Mouse (Mus musculus): Measurements from ENCODE around the gene Smim17. TPM values are rescaled to one million over a fixed set of nuclear protein-coding genes. Genes with fewer than 3 reads are reported as not detected.
"Not testable (repeated sequence)": the region's sequence is repeated elsewhere in the genome, so short reads cannot be mapped to it uniquely, and the experiment has no call there.

Smim17 gene
- total and polyA plus RNA-seq, 3 experiments = not detected

DNA sequence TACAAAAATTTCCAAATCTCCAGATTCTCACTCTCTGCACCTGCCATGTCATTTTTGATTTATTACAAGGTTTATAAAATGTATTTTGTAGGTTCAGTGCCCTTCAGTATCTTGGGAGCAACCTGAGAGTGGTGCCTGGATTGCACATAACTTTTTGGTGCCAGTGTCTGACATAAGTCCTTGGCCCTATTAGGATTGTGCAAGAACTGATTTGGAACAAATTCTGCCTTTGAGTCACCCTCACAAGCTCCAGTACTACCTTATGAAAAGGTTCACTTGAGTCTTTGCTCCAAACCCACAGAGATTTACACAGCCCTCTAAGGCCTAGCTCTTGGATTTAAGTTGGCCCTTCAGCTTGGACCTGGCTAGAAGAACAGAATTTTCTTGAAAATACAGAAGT is 68.4 kb downstream of the Smim17 start, which contains the start of gene Olfr1346:
TSS of gene Olfr1346 (plus strand) at position 151 of the 400 bp plus-strand sequence.
- Histone ChIP-seq H3K36me3 (replicated peaks) (no peaks in the 10 kb centered on the region), H3K4me3 (ENCODE audit: low read depth, low read length) (no peak within 1 kb of the TSS), H3K27me3 (ENCODE audit: insufficient read depth, low read length) (no peaks in the 10 kb centered on the region), H3K9me3 (replicated peaks) (no peaks in the 10 kb centered on the region), H3K4me1 (ENCODE audit: insufficient read depth, low read depth, low read length) (no peaks in the 10 kb centered on the region)
- DNase-seq (ENCODE audit: low spot score) (no peak), ATAC-seq (ENCODE audit: extremely low read depth, insufficient number of reproducible peaks, low FRiP score, poor library complexity, severe bottlenecking) (no peak)
- no peak for TF ChIP-seq CTCF (IDR thresholded peaks at IDR 0.05; ENCODE audit: low read depth, low read length)
- TF ChIP-seq TAL1 (conservative IDR thresholded peaks at IDR 0.05; ENCODE audit: low read depth, low read length) = no peak
- no peak for TF ChIP-seq GATA2 (IDR thresholded peaks at IDR 0.05; ENCODE audit: borderline replicate concordance, low read depth, low read length)
- TF ChIP-seq GATA1 (IDR thresholded peaks at IDR 0.05; ENCODE audit: borderline replicate concordance, low read length) = no peak
- TF ChIP-seq POLR2AphosphoS5 (IDR thresholded peaks at IDR 0.05; ENCODE audit: insufficient replicate concordance, low read depth, low read length) = no peak

DNA sequence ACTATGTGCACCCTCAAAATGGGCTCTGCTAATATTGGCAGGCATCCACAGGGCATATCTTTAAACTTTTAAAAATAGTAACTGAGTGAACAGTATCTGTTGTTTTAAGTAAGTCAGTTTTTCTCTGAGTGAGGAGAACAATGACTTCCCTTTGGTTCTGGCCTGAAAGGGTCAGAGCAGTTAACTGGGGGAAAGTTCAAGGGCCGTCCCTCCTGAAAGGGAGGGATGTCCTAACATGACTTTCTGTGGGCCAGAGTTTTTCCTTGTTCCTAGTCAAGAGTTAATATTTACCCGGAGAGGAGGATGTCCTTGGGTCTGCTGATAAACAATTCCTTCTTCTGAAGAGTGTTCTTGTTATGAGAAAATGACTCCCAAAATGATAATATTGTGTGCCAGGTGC is 79.1 kb downstream of the Smim17 start:
- DNase-seq (ENCODE audit: low spot score); ATAC-seq (ENCODE audit: extremely low read depth, insufficient number of reproducible peaks, low FRiP score, poor library complexity, severe bottlenecking); H3K36me3 ChIP-seq (replicated peaks); H3K4me1 ChIP-seq (ENCODE audit: insufficient read depth, low read depth, low read length); H3K4me3 ChIP-seq (ENCODE audit: low read depth, low read length); H3K27me3 ChIP-seq (ENCODE audit: insufficient read depth, low read length); H3K9me3 ChIP-seq (replicated peaks): not testable (repeated sequence)

Other genes with a start within 250 kb of the Smim17 start
- 23.5 and 36.9 TPM in 2 replicates for gene Zfp787, start 242.7 kb upstream of the Smim17 start, total RNA-seq (2014; fragmentation: Nextera tagmentation)
- gene Zfp787, start 242.7 kb upstream of the Smim17 start, total RNA-seq (2017) = 33.1 and 39.0 TPM in 2 replicates
- gene Zfp787, start 242.7 kb upstream of the Smim17 start, polyA plus RNA-seq (2012) = 47.7 and 49.8 TPM in 2 replicates
- 7.1 and 15.0 TPM in 2 replicates for gene Zfp444, start 226.5 kb upstream of the Smim17 start, total RNA-seq (2014; fragmentation: Nextera tagmentation)
- gene Zfp444, start 226.5 kb upstream of the Smim17 start, total RNA-seq (2017) = 26.9 and 29.3 TPM in 2 replicates
- 45.2 and 48.6 TPM in 2 replicates for gene Zfp444, start 226.5 kb upstream of the Smim17 start, polyA plus RNA-seq (2012)
- not detected in 2 replicates for gene Galp, start 201.6 kb upstream of the Smim17 start, total RNA-seq (2014; fragmentation: Nextera tagmentation)
- not detected in 2 replicates for gene Galp, start 201.6 kb upstream of the Smim17 start, total RNA-seq (2017)
- gene Galp, start 201.6 kb upstream of the Smim17 start, polyA plus RNA-seq (2012) = not detected in 2 replicates
- not detected in 2 replicates for gene Zscan5b, start 176.4 kb upstream of the Smim17 start, total RNA-seq (2014; fragmentation: Nextera tagmentation)
- gene Zscan5b, start 176.4 kb upstream of the Smim17 start, total RNA-seq (2017) = not detected in 2 replicates
- gene Zscan5b, start 176.4 kb upstream of the Smim17 start, polyA plus RNA-seq (2012) = not detected in 2 replicates
- not detected in 2 replicates for gene Epp13, start 146.0 kb upstream of the Smim17 start, total RNA-seq (2014; fragmentation: Nextera tagmentation)
- not detected in 2 replicates for gene Epp13, start 146.0 kb upstream of the Smim17 start, total RNA-seq (2017)
- not detected in 2 replicates for gene Epp13, start 146.0 kb upstream of the Smim17 start, polyA plus RNA-seq (2012)
- 10.1 and 12.8 TPM in 2 replicates for gene Zfp667, start 112.1 kb upstream of the Smim17 start, total RNA-seq (2014; fragmentation: Nextera tagmentation)
- gene Zfp667, start 112.1 kb upstream of the Smim17 start, total RNA-seq (2017) = 16.3 and 17.0 TPM in 2 replicates
- 0.19 and 0.47 TPM in 2 replicates for gene Zfp667, start 112.1 kb upstream of the Smim17 start, polyA plus RNA-seq (2012)
- 1.2 and 3.1 TPM in 2 replicates for gene Zfp583, start 67.4 kb upstream of the Smim17 start, total RNA-seq (2014; fragmentation: Nextera tagmentation)
- gene Zfp583, start 67.4 kb upstream of the Smim17 start, total RNA-seq (2017) = 0.49 and 0.64 TPM in 2 replicates
- 0.29 and 0.38 TPM in 2 replicates for gene Zfp583, start 67.4 kb upstream of the Smim17 start, polyA plus RNA-seq (2012)
- gene Gm3854, start 55.0 kb upstream of the Smim17 start, total RNA-seq (2014; fragmentation: Nextera tagmentation) = not detected in 2 replicates
- gene Gm3854, start 55.0 kb upstream of the Smim17 start, total RNA-seq (2017) = 0.05 and 0.12 TPM in 2 replicates
- not detected in 2 replicates for gene Gm3854, start 55.0 kb upstream of the Smim17 start, polyA plus RNA-seq (2012)
- gene Zfp78, start 35.4 kb upstream of the Smim17 start, total RNA-seq (2014; fragmentation: Nextera tagmentation) = 0.83 and 8.5 TPM in 2 replicates
- 2.3 and 2.5 TPM in 2 replicates for gene Zfp78, start 35.4 kb upstream of the Smim17 start, total RNA-seq (2017)
- 0.03 and 0.12 TPM in 2 replicates for gene Zfp78, start 35.4 kb upstream of the Smim17 start, polyA plus RNA-seq (2012)
- 2.1 and 5.8 TPM in 2 replicates for gene Zfp28, start 15.4 kb upstream of the Smim17 start, total RNA-seq (2014; fragmentation: Nextera tagmentation)
- 1.8 and 2.6 TPM in 2 replicates for gene Zfp28, start 15.4 kb upstream of the Smim17 start, total RNA-seq (2017)
- 0.46 and 0.63 TPM in 2 replicates for gene Zfp28, start 15.4 kb upstream of the Smim17 start, polyA plus RNA-seq (2012)
- gene Gm20715, start 11.6 kb downstream of the Smim17 start, total RNA-seq (2014; fragmentation: Nextera tagmentation) = not detected in 2 replicates
- 0.06 and 0.11 TPM in 2 replicates for gene Gm20715, start 11.6 kb downstream of the Smim17 start, total RNA-seq (2017)
- gene Gm20715, start 11.6 kb downstream of the Smim17 start, polyA plus RNA-seq (2012) = not detected in 2 replicates
- gene Olfr1344, start 40.0 kb downstream of the Smim17 start, total RNA-seq (2014; fragmentation: Nextera tagmentation) = not detected in 2 replicates
- gene Olfr1344, start 40.0 kb downstream of the Smim17 start, total RNA-seq (2017) = 0.11 TPM in 1 of 2 replicates, not detected in the other
- not detected in 2 replicates for gene Olfr1344, start 40.0 kb downstream of the Smim17 start, polyA plus RNA-seq (2012)
- gene Olfr1336, start 57.5 kb downstream of the Smim17 start, total RNA-seq (2014; fragmentation: Nextera tagmentation) = not detected in 2 replicates
- under 0.01 and 0.16 TPM in 2 replicates for gene Olfr1336, start 57.5 kb downstream of the Smim17 start, total RNA-seq (2017)
- gene Olfr1336, start 57.5 kb downstream of the Smim17 start, polyA plus RNA-seq (2012) = not detected in 2 replicates
- gene Olfr1346, start 68.4 kb downstream of the Smim17 start, total RNA-seq (2014; fragmentation: Nextera tagmentation) = not detected in 2 replicates
- 0.06 and 0.11 TPM in 2 replicates for gene Olfr1346, start 68.4 kb downstream of the Smim17 start, total RNA-seq (2017)
- not detected in 2 replicates for gene Olfr1346, start 68.4 kb downstream of the Smim17 start, polyA plus RNA-seq (2012)
- not detected in 2 replicates for gene Olfr5, start 88.2 kb downstream of the Smim17 start, total RNA-seq (2014; fragmentation: Nextera tagmentation)
- 0.11 TPM in 1 of 2 replicates, not detected in the other for gene Olfr5, start 88.2 kb downstream of the Smim17 start, total RNA-seq (2017)
- gene Olfr5, start 88.2 kb downstream of the Smim17 start, polyA plus RNA-seq (2012) = not detected in 2 replicates
- not detected in 2 replicates for gene Olfr1347, start 101.0 kb downstream of the Smim17 start, total RNA-seq (2014; fragmentation: Nextera tagmentation)
- gene Olfr1347, start 101.0 kb downstream of the Smim17 start, total RNA-seq (2017) = 0.12 and 0.33 TPM in 2 replicates
- gene Olfr1347, start 101.0 kb downstream of the Smim17 start, polyA plus RNA-seq (2012) = not detected in 2 replicates
- gene Olfr1348, start 110.0 kb downstream of the Smim17 start, total RNA-seq (2014; fragmentation: Nextera tagmentation) = not detected in 2 replicates
- gene Olfr1348, start 110.0 kb downstream of the Smim17 start, total RNA-seq (2017) = 0.23 TPM in 1 of 2 replicates, not detected in the other
- gene Olfr1348, start 110.0 kb downstream of the Smim17 start, polyA plus RNA-seq (2012) = not detected in 2 replicates
- not detected in 2 replicates for gene Olfr1349, start 124.2 kb downstream of the Smim17 start, total RNA-seq (2014; fragmentation: Nextera tagmentation)
- gene Olfr1349, start 124.2 kb downstream of the Smim17 start, total RNA-seq (2017) = 0.12 and 0.22 TPM in 2 replicates
- not detected in 2 replicates for gene Olfr1349, start 124.2 kb downstream of the Smim17 start, polyA plus RNA-seq (2012)
- gene Olfr1350, start 166.1 kb downstream of the Smim17 start, total RNA-seq (2014; fragmentation: Nextera tagmentation) = not detected in 2 replicates
- gene Olfr1350, start 166.1 kb downstream of the Smim17 start, total RNA-seq (2017) = 0.05 and 0.29 TPM in 2 replicates
- not detected in 2 replicates for gene Olfr1350, start 166.1 kb downstream of the Smim17 start, polyA plus RNA-seq (2012)